Comparison of ENCODE assay signal across 25 mouse cellular contexts in genomic region chr7:129902256-129902655, GRCm38 (mm10).
"Had no signal": no experiment of that assay in that cellular context is flagged by ENCODE, and none has a peak within 500 bp of the region (broad histone marks: within the 10 kb centered on the region; RNA-seq: fewer than 3 reads in every experiment).

No protein-coding gene starts in this region.

- H3K27me3 ChIP-seq: limb, embryonic 13.5 days; liver, embryonic 12.5 days; liver, embryonic 15.5 days; lung, embryonic 15.5 days; megakaryocyte, embryonic 14.5 days; midbrain, embryonic 13.5 days; neural tube, embryonic 13.5 days; stomach, embryonic 15.5 days had no signal

- ATAC-seq: liver, embryonic 12.5 days; midbrain, embryonic 13.5 days; midbrain, embryonic 16.5 days had no signal

- H3K36me3 ChIP-seq: limb, embryonic 10.5 days; limb, embryonic 13.5 days; liver, embryonic 12.5 days; liver, embryonic 15.5 days; lung, embryonic 15.5 days; midbrain, embryonic 10.5 days; midbrain, embryonic 13.5 days; neural tube, embryonic 13.5 days; stomach, embryonic 15.5 days had no signal

- H3K4me1 ChIP-seq: limb, embryonic 13.5 days; liver, embryonic 12.5 days; liver, embryonic 15.5 days; lung, embryonic 15.5 days; megakaryocyte, embryonic 14.5 days; midbrain, embryonic 10.5 days; midbrain, embryonic 13.5 days; neural tube, embryonic 13.5 days; stomach, embryonic 15.5 days had no signal

- H3K9ac ChIP-seq: limb, embryonic 13.5 days; liver, embryonic 12.5 days; liver, embryonic 15.5 days; lung, embryonic 15.5 days; midbrain, embryonic 13.5 days; neural tube, embryonic 13.5 days; stomach, embryonic 15.5 days had no signal

- H3K27ac ChIP-seq: limb, embryonic 10.5 days; limb, embryonic 13.5 days; liver, embryonic 12.5 days; liver, embryonic 15.5 days; lung, embryonic 15.5 days; midbrain, embryonic 10.5 days; midbrain, embryonic 13.5 days; neural tube, embryonic 13.5 days; stomach, embryonic 15.5 days had no signal

- H3K9me3 ChIP-seq: limb, embryonic 10.5 days; limb, embryonic 13.5 days; liver, embryonic 12.5 days; liver, embryonic 15.5 days; lung, embryonic 15.5 days; midbrain, embryonic 10.5 days; midbrain, embryonic 13.5 days; neural tube, embryonic 13.5 days; stomach, embryonic 15.5 days had no signal

- DNase-seq: kidney, adult 9 months; kidney, postnatal 14 days; kidney, postnatal 4 days; liver; lung, adult 18-20 months; lung, postnatal 10 days; lung, postnatal 36 days; retina, postnatal 1 day; right cerebral cortex, postnatal 25 days; spleen, adult 18-20 months; thymus, adult 18-20 months; thymus, postnatal 14 days; thymus, postnatal 4 days had no signal

- H3K4me2 ChIP-seq: limb, embryonic 13.5 days; liver, embryonic 12.5 days; liver, embryonic 15.5 days; lung, embryonic 15.5 days; midbrain, embryonic 13.5 days; neural tube, embryonic 13.5 days; stomach, embryonic 15.5 days had no signal

- H3K4me3 ChIP-seq: limb, embryonic 10.5 days; limb, embryonic 13.5 days; liver, embryonic 12.5 days; liver, embryonic 15.5 days; lung, embryonic 15.5 days; megakaryocyte, embryonic 14.5 days; midbrain, embryonic 10.5 days; midbrain, embryonic 13.5 days; myocyte; neural tube, embryonic 13.5 days; stomach, embryonic 15.5 days had no signal
